ENCODE assay signal across 8 mouse cellular contexts in the genomic region with DNA sequence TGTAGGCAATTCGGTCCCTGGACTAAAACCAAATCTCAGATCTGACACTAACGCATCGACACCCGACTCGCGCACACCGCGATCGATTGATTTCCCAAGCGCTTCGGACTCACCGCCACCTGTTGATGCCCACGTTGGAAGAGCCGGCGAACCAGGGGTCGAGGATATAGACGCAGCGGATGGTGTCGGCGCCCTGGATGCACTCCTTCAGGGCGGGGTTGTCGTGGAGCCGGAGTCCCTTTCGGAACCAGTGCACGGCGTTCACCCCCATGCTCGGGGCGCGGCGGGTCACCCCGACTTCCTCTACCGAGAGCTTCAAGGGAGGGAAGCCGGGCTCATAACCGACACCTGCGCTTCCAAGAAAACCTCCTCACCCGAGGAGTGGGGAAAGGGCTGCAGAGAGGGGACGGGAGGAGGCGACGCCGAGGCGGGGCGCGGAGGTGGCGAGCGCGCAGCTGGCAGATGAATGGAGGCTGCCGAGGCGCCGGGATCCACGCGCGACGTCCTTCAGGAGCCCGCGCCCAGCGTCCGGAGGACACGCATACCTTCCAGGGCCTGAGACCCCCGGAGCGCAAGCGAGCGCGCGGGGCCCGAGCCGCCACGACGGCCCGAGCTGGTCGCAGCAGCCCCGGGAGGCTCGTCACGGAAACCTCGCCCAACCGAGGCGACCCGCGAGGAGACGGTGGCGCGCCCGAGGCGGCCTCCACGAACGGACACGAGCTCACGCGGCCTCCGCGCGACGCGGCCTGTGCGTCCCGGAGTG. TPM values are rescaled to one million over a fixed set of nuclear protein-coding genes. Genes with fewer than 3 reads are reported as not detected.
DNase-seq lines count a peak whose midpoint lies in the region; ATAC-seq lines count a peak whose summit lies in the region.

No protein-coding gene starts in this region.

- peaks cover 6% of the 10 kb centered on the region; the same call in 1 of the 2 replicates for H3K4me1 ChIP-seq in forebrain, embryonic 14.5 days (ENCODE audit: control insufficient read depth, insufficient read depth, low read length)

- peak overlapping the region; percentile 84; the same call in 1 of the 2 replicates for H3K27ac ChIP-seq in forebrain, embryonic 14.5 days (ENCODE audit: low read depth, low read length)
- no peak overlapping the region for H3K27ac ChIP-seq in macrophage

- intact Hi-C loops in heart, postnatal 36 days (cut with DNase I) = loop anchor here (2.0 kb wide), 1 partner anchor 80 kb away; no protein-coding TSS in a partner anchor

- H3K27me3 ChIP-seq in forebrain, embryonic 14.5 days (replicated peaks; ENCODE audit: control insufficient read depth, insufficient read depth, low read length) = no peaks in the 10 kb centered on the region

- ATAC-seq in cerebellum, adult (ENCODE audit: insufficient number of reproducible peaks, low FRiP score, low TSS enrichment) = peak; percentile 14
- no peak; the same call in 1 of the 2 replicates for ATAC-seq in forebrain, embryonic 14.5 days
- ATAC-seq in erythroid progenitor cell, adult 5-6 weeks (replicated peaks; ENCODE audit: low FRiP score, poor library complexity, severe bottlenecking) = no peak

- no peaks in the 10 kb centered on the region for H3K79me2 ChIP-seq in macrophage (ENCODE audit: inconsistent target)

- H3K4me2 ChIP-seq in forebrain, embryonic 14.5 days (ENCODE audit: low read length) = peak overlapping the region; percentile 100

- WGBS in forebrain, embryonic 14.5 days = under 1% methylated on average over 70 of the region's 95 CpGs
- under 1% methylated on average over 95 of the region's 95 CpGs for WGBS in macrophage (ENCODE audit: missing documents)

- peak; percentile 19 for DNase-seq in NIH3T3 (ENCODE audit: low read depth)
- DNase-seq in forebrain, embryonic 14.5 days (ENCODE audit: low spot score) = peak; percentile 57
- peak; percentile 38 to 56 for DNase-seq in heart, postnatal 36 days
- peak; percentile 32 to 38 for DNase-seq in left cerebral cortex, adult 8-10 months (ENCODE audit: low spot score in 2 of 2)
- peak; percentile 25 to 34 for DNase-seq in right cerebral cortex, adult 2 months (ENCODE audit: low spot score in 2 of 2)

- peak overlapping the region; percentile 74 for H3K9ac ChIP-seq in forebrain, embryonic 14.5 days (ENCODE audit: low read length)

- H3K4me3 ChIP-seq in forebrain, embryonic 14.5 days (ENCODE audit: low read depth, low read length) = peak overlapping the region; percentile 89
- H3K4me3 ChIP-seq in macrophage (ENCODE audit: inconsistent target) = peak overlapping the region; percentile 49

- H3K9me3 ChIP-seq in forebrain, embryonic 14.5 days (replicated peaks; ENCODE audit: control insufficient read depth, low read length) = no peaks in the 10 kb centered on the region

- no peaks in the 10 kb centered on the region for H3K36me3 ChIP-seq in forebrain, embryonic 14.5 days (ENCODE audit: control insufficient read depth, insufficient read depth, low read length)
- no peaks in the 10 kb centered on the region for H3K36me3 ChIP-seq in macrophage (ENCODE audit: inconsistent target)

RNA-seq across cellular contexts. Expression of gene Cry1, which starts 0.5 kb away (rescaled TPM):
- polyA plus RNA-seq in forebrain, embryonic 14.5 days (2014; fragmentation: Nextera tagmentation; extraction: Ambion mirVana) = 23.4 and 30.3 TPM in 2 replicates
- total RNA-seq in heart, postnatal 36 days (2021) = 10 to 100 TPM in 1 of 2 experiments, 1 to 10 TPM in 1; 9.0 to 11.3 TPM
- total RNA-seq in left cerebral cortex, adult 8-10 months (2022) = 10 to 100 TPM; 15.6 to 24.6 (median 19.7) TPM
- total RNA-seq in macrophage (2018; cell fraction: chromatin; rRNA removed) = 10 to 100 TPM in 19 of 26 experiments, 1 to 10 TPM in 7; 5.8 to 32.4 (median 12.1) TPM
- 10 to 100 TPM in 2 of 26 experiments, 1 to 10 TPM in 24; 6.4 to 14.9 (median 7.9) TPM for total RNA-seq in macrophage (2018; cell fraction: cytosol; rRNA removed)
- 10 to 100 TPM in 15 of 26 experiments, 1 to 10 TPM in 11; 5.5 to 15.5 (median 11.1) TPM for total RNA-seq in macrophage (2018; cell fraction: nucleus; rRNA removed)
- 3.4 to 5.7 TPM (median 3.9 TPM) in 3 replicates for polyA plus RNA-seq in macrophage (2018)
- total RNA-seq in erythroid progenitor cell, adult 5-6 weeks (2015; ENCODE audit: low replicate concordance) = 2.9 and 7.1 TPM in 2 replicates
- 6.9 and 7.6 TPM in 2 replicates for total RNA-seq in erythroid progenitor cell, adult 5-6 weeks (2017; ENCODE audit: low replicate concordance)

RNA-seq across cellular contexts. Expression of gene Mterf2, which starts 56.6 kb away (rescaled TPM):
- polyA plus RNA-seq in forebrain, embryonic 14.5 days (2014; fragmentation: Nextera tagmentation; extraction: Ambion mirVana) = 31.3 and 34.9 TPM in 2 replicates
- total RNA-seq in heart, postnatal 36 days (2021) = 10 to 100 TPM; 19.1 to 20.6 TPM
- 10 to 100 TPM; 15.9 to 24.4 (median 18.8) TPM for total RNA-seq in left cerebral cortex, adult 8-10 months (2022)
- 1 to 10 TPM in 16 of 26 experiments, under 1 TPM in 5, not detected in 5; 0.53 to 6.5 (median 1.4) TPM for total RNA-seq in macrophage (2018; cell fraction: chromatin; rRNA removed)
- total RNA-seq in macrophage (2018; cell fraction: cytosol; rRNA removed) = under 1 TPM in 21 of 26 experiments, not detected in 5; 0.09 to 0.97 (median 0.30) TPM
- 1 to 10 TPM in 15 of 26 experiments, under 1 TPM in 9, not detected in 2; 0.36 to 2.9 (median 1.1) TPM for total RNA-seq in macrophage (2018; cell fraction: nucleus; rRNA removed)
- polyA plus RNA-seq in macrophage (2018) = not detected in 3 replicates
- total RNA-seq in erythroid progenitor cell, adult 5-6 weeks (2015; ENCODE audit: low replicate concordance) = 11.2 TPM in 1 of 2 replicates, not detected in the other
- 4.2 TPM in 1 of 2 replicates, not detected in the other for total RNA-seq in erythroid progenitor cell, adult 5-6 weeks (2017; ENCODE audit: low replicate concordance)
